Mouse (Mus musculus): ENCODE data around the gene G6pc.
"Not testable (repeated sequence)": the region's sequence is repeated elsewhere in the genome, so short reads cannot be mapped to it uniquely, and the experiment has no call there.

Gene G6pc

GRCm38 (mm10) chr11:101355916-101356315, 11.4 kb upstream of the G6pc start:
- no peak for DNase-seq (ENCODE audit: low read depth, low spot score)

GRCm38 (mm10) chr11:101357505-101358182, 9.7 kb upstream of the G6pc start:
- DNase-seq (ENCODE audit: low read depth, low spot score): no peak

GRCm38 (mm10) chr11:101359776-101360175, 7.6 kb upstream of the G6pc start:
- DNase-seq (ENCODE audit: low read depth, low spot score): no peak

- DNase-seq (ENCODE audit: low read depth, low spot score): no peak
Measured at GRCm38 (mm10) chr11:101360651-101361113, 6.7 kb upstream of the G6pc start.

GRCm38 (mm10) chr11:101364531-101364931, 2.8 kb upstream of the G6pc start:
- DNase-seq (ENCODE audit: low read depth, low spot score): no peak

- DNase-seq (ENCODE audit: low read depth, low spot score): no peak
Measured at GRCm38 (mm10) chr11:101370141-101370540, 2.8 kb downstream of the G6pc start.

GRCm38 (mm10) chr11:101374421-101374938, 7.1 kb downstream of the G6pc start:
- no peak for DNase-seq (ENCODE audit: low read depth, low spot score)

- not testable (repeated sequence) for DNase-seq (ENCODE audit: low read depth, low spot score)
Measured at GRCm38 (mm10) chr11:101378196-101378595, 10.8 kb downstream of the G6pc start.

GRCm38 (mm10) chr11:101378926-101379325, 11.6 kb downstream of the G6pc start:
- no peak for DNase-seq (ENCODE audit: low read depth, low spot score)

- no peak for DNase-seq (ENCODE audit: low read depth, low spot score)
Measured at GRCm38 (mm10) chr11:101381817-101382216, 14.5 kb downstream of the G6pc start.

GRCm38 (mm10) chr11:101395110-101395509, 27.7 kb downstream of the G6pc start:
- DNase-seq (ENCODE audit: low read depth, low spot score): peak; percentile 77

- peak; percentile 11 for DNase-seq (ENCODE audit: low read depth, low spot score)
Measured at GRCm38 (mm10) chr11:101415306-101415705, 47.9 kb downstream of the G6pc start.

- no peak for DNase-seq (ENCODE audit: low read depth, low spot score)
Measured at GRCm38 (mm10) chr11:101416433-101417100, 49.2 kb downstream of the G6pc start.

- peak; percentile 89 for DNase-seq (ENCODE audit: low read depth, low spot score)
Measured at GRCm38 (mm10) chr11:101417101-101417855, 49.9 kb downstream of the G6pc start, which contains the start of gene Aarsd1. Gene Aarsd1 (minus strand): TSS chr11:101417615.

GRCm38 (mm10) chr11:101418991-101419390, 51.6 kb downstream of the G6pc start:
- no peak for DNase-seq (ENCODE audit: low read depth, low spot score)

- no peak for DNase-seq (ENCODE audit: low read depth, low spot score)
Measured at GRCm38 (mm10) chr11:101419610-101420009, 52.2 kb downstream of the G6pc start.

- no peak for DNase-seq (ENCODE audit: low read depth, low spot score)
Measured at GRCm38 (mm10) chr11:101420148-101420547, 52.8 kb downstream of the G6pc start.

GRCm38 (mm10) chr11:101424105-101424851, 56.9 kb downstream of the G6pc start, which contains the start of gene Gm27029:
Gene Gm27029 (minus strand): TSS chr11:101424796.
- no peak for DNase-seq (ENCODE audit: low read depth, low spot score)

GRCm38 (mm10) chr11:101424925-101425813, 57.8 kb downstream of the G6pc start, which contains the start of the genes Rundc1 and Ptges3l:
Gene Rundc1 (plus strand): TSS chr11:101425085.
Gene Ptges3l (minus strand): TSS chr11:101425333.
- DNase-seq (ENCODE audit: low read depth, low spot score): peak; percentile 95

GRCm38 (mm10) chr11:101426165-101426564, 58.8 kb downstream of the G6pc start:
- no peak for DNase-seq (ENCODE audit: low read depth, low spot score)
